Mouse (Mus musculus) hindbrain, embryonic 10.5 days (tissue): ENCODE measurements around the gene Tpcn2. TPM values are rescaled to one million over a fixed set of nuclear protein-coding genes. Genes with fewer than 3 reads are reported as not detected.

Experiments
- DNase-seq: peaks from one replicate; pipeline ENCODE4 v3.0.0-alpha.2; 2017; ENCODE audit warnings: low spot score
- H3K27ac ChIP-seq: fragments of 300-500 bp; sonication (generic); 2 replicates; pipeline ENCODE4 v1.5.1; 2016; ENCODE audit warnings: mild to moderate bottlenecking, moderate library complexity
- H3K27me3 ChIP-seq: fragments of 300-500 bp; sonication (generic); 2 replicates; pipeline ENCODE4 v1.6.1; 2016; ENCODE audit warnings: mild to moderate bottlenecking; ENCODE audit not compliant: poor library complexity, insufficient read depth, severe bottlenecking
- H3K36me3 ChIP-seq: fragments of 300-500 bp; sonication (generic); 2 replicates; pipeline ENCODE4 v1.6.1; 2016; ENCODE audit warnings: mild to moderate bottlenecking, moderate library complexity
- H3K4me1 ChIP-seq: fragments of 300-500 bp; sonication (generic); replicated peaks from 2 replicates; pipeline ENCODE4 v1.6.1; 2016; ENCODE audit warnings: mild to moderate bottlenecking
- H3K4me3 ChIP-seq: fragments of 300-500 bp; sonication (generic); 2 replicates; pipeline ENCODE4 v1.5.1; 2016; ENCODE audit warnings: mild to moderate bottlenecking, moderate library complexity
- H3K9me3 ChIP-seq: fragments of 300-500 bp; sonication (generic); 2 replicates; pipeline ENCODE4 v1.6.1; 2016; ENCODE audit warnings: mild to moderate bottlenecking, moderate library complexity
- WGBS: fragments of 180-500 bp; shearing (Covaris S2); methylation state at CpG from one replicate; pipeline ENCODE4 v1.1.7; 2016; 5-methylcytosine and 5-hydroxymethylcytosine counted together
- polyA plus RNA-seq: library from polyadenylated mRNA; unstranded; fragments of >200 nt; fragmentation: Nextera tagmentation; extraction: Ambion mirVana; gene quantifications from 2 replicates; pipeline ENCODE4 v1.2.1, GENCODE M21; 2016

Tpcn2 gene
- polyA plus RNA-seq, 1 experiment from 2014 or later: 5.7 TPM

- DNase-seq: no peak
- Histone ChIP-seq H3K36me3 (no peaks in the 10 kb centered on the region), H3K27ac (no peak overlapping the region), H3K4me1 (peaks cover 20% of the 10 kb centered on the region), H3K27me3 (no peaks in the 10 kb centered on the region), H3K9me3 (no peaks in the 10 kb centered on the region), H3K4me3 (no peak overlapping the region)
- WGBS: 92% methylated on average over 6 of the region's 6 CpGs
These were observed 57.2 kb downstream of the Tpcn2 start for GRCm38 (mm10) chr7:145226641-145227040.

- Histone ChIP-seq H3K27ac (no peak overlapping the region), H3K9me3 (0 out of 2 replicates have a peak, but pooled peaks cover 4% of the 10 kb centered on the region), H3K4me3 (no peak overlapping the region), H3K27me3 (no peaks in the 10 kb centered on the region), H3K36me3 (no peaks in the 10 kb centered on the region), H3K4me1 (peaks cover 24% of the 10 kb centered on the region)
- WGBS: 91% methylated on average over 6 of the region's 6 CpGs
- DNase-seq: no peak
These were observed 58.2 kb downstream of the Tpcn2 start for GRCm38 (mm10) chr7:145225626-145226025.

- WGBS: 40% methylated on average over 2 of the region's 2 CpGs
- Histone ChIP-seq H3K27ac (peak overlapping the region; percentile 5; the same call in 1 of the 2 replicates), H3K36me3 (no peaks in the 10 kb centered on the region), H3K9me3 (0 out of 2 replicates have a peak, but pooled peaks cover 4% of the 10 kb centered on the region), H3K4me1 (peaks cover 29% of the 10 kb centered on the region), H3K27me3 (no peaks in the 10 kb centered on the region; the same call in 1 of the 2 replicates), H3K4me3 (no peak overlapping the region)
- DNase-seq: peak; percentile 22
These were observed 61.7 kb downstream of the Tpcn2 start for GRCm38 (mm10) chr7:145221841-145222689.

- Histone ChIP-seq H3K27me3 (no peaks in the 10 kb centered on the region; the same call in 1 of the 2 replicates), H3K36me3 (no peaks in the 10 kb centered on the region), H3K9me3 (0 out of 2 replicates have a peak, but pooled peaks cover 4% of the 10 kb centered on the region), H3K4me1 (peaks cover 36% of the 10 kb centered on the region), H3K4me3 (no peak overlapping the region), H3K27ac (peak overlapping the region; percentile 5; the same call in 1 of the 2 replicates)
- no peak for DNase-seq
- 63% methylated on average over 2 of the region's 2 CpGs for WGBS
These were observed 62.5 kb downstream of the Tpcn2 start for GRCm38 (mm10) chr7:145221346-145221745.

GRCm38 (mm10) chr7:145219420-145219831 lies 64.4 kb downstream of the Tpcn2 start:
- Histone ChIP-seq H3K9me3 (0 out of 2 replicates have a peak, but pooled peaks cover 4% of the 10 kb centered on the region), H3K4me3 (no peak overlapping the region), H3K36me3 (no peaks in the 10 kb centered on the region), H3K4me1 (peaks cover 36% of the 10 kb centered on the region), H3K27ac (peak overlapping the region; percentile 6; the same call in 1 of the 2 replicates), H3K27me3 (no peaks in the 10 kb centered on the region; the same call in 1 of the 2 replicates)
- 89% methylated on average over 9 of the region's 9 CpGs for WGBS
- DNase-seq: no peak

GRCm38 (mm10) chr7:145216591-145216990 lies 67.2 kb downstream of the Tpcn2 start:
- H3K27ac ChIP-seq: peak overlapping the region; percentile 74
- no peaks in the 10 kb centered on the region for H3K36me3 ChIP-seq
- peaks cover 34% of the 10 kb centered on the region for H3K4me1 ChIP-seq
- DNase-seq: no peak
- WGBS: 56% methylated on average over 1 of the region's 1 CpGs
- H3K9me3 ChIP-seq: 0 out of 2 replicates have a peak, but pooled peaks cover 4% of the 10 kb centered on the region
- H3K4me3 ChIP-seq: no peak overlapping the region
- peaks cover 6% of the 10 kb centered on the region; the same call in 1 of the 2 replicates for H3K27me3 ChIP-seq

- Histone ChIP-seq H3K9me3 (no peaks in the 10 kb centered on the region), H3K36me3 (no peaks in the 10 kb centered on the region), H3K27me3 (peaks cover 6% of the 10 kb centered on the region; the same call in 1 of the 2 replicates), H3K27ac (no peak overlapping the region), H3K4me1 (peaks cover 41% of the 10 kb centered on the region), H3K4me3 (no peak overlapping the region)
- no peak for DNase-seq
- WGBS: 94% methylated on average over 4 of the region's 4 CpGs
These were observed 68.3 kb downstream of the Tpcn2 start for GRCm38 (mm10) chr7:145215476-145215875.

GRCm38 (mm10) chr7:145211680-145212659 lies 71.8 kb downstream of the Tpcn2 start:
- Histone ChIP-seq H3K4me3 (no peak overlapping the region), H3K9me3 (no peaks in the 10 kb centered on the region), H3K27ac (peak overlapping the region; percentile 87), H3K4me1 (peaks cover 49% of the 10 kb centered on the region), H3K27me3 (peaks cover 20% of the 10 kb centered on the region), H3K36me3 (no peaks in the 10 kb centered on the region)
- 16% methylated on average over 14 of the region's 14 CpGs for WGBS
- peak; percentile 59 for DNase-seq

GRCm38 (mm10) chr7:145210477-145211070 lies 73.2 kb downstream of the Tpcn2 start:
- WGBS: 86% methylated on average over 4 of the region's 4 CpGs

GRCm38 (mm10) chr7:145208006-145208405 lies 75.8 kb downstream of the Tpcn2 start, which contains the start of gene 1810010D01Rik:
Gene 1810010D01Rik (minus strand): TSS chr7:145208119.
- Histone ChIP-seq H3K27ac (peak within 1 kb of the TSS; percentile 96), H3K36me3 (no peaks in the 10 kb centered on the region), H3K4me1 (peaks cover 58% of the 10 kb centered on the region), H3K27me3 (peaks cover 14% of the 10 kb centered on the region), H3K9me3 (no peaks in the 10 kb centered on the region), H3K4me3 (no peak within 1 kb of the TSS)
- no peak for DNase-seq
- WGBS: 75% methylated on average over 4 of the region's 4 CpGs

More at GRCm38 (mm10) chr7:145210477-145211070, 73.2 kb downstream of the Tpcn2 start:
- Histone ChIP-seq H3K27me3 (peaks cover 20% of the 10 kb centered on the region), H3K36me3 (no peaks in the 10 kb centered on the region), H3K4me1 (peaks cover 54% of the 10 kb centered on the region), H3K4me3 (no peak overlapping the region), H3K27ac (peak overlapping the region; percentile 71), H3K9me3 (no peaks in the 10 kb centered on the region)
- DNase-seq: no peak

GRCm38 (mm10) chr7:145206801-145207200 lies 77.0 kb downstream of the Tpcn2 start:
- no peaks in the 10 kb centered on the region for H3K36me3 ChIP-seq
- peaks cover 46% of the 10 kb centered on the region for H3K4me1 ChIP-seq
- 62% methylated on average over 6 of the region's 6 CpGs for WGBS
- H3K4me3 ChIP-seq: peak overlapping the region; percentile 32
- peak overlapping the region; percentile 96 for H3K27ac ChIP-seq
- H3K27me3 ChIP-seq: peaks cover 14% of the 10 kb centered on the region
- no peaks in the 10 kb centered on the region for H3K9me3 ChIP-seq
- DNase-seq: no peak
